Comparison of ENCODE assay signal across 8 mouse cellular contexts in genomic region chr2:173413906-173414656, GRCm38 (mm10).
DNase-seq lines count a peak whose midpoint lies in the region; ATAC-seq lines count a peak whose summit lies in the region.

No protein-coding gene starts in this region.

- no peaks in the 10 kb centered on the region for H3K36me3 ChIP-seq in intestine, embryonic 15.5 days
- H3K36me3 ChIP-seq in intestine, embryonic 16.5 days (ENCODE audit: control insufficient read depth, insufficient read depth, low read length): no peaks in the 10 kb centered on the region
- no peaks in the 10 kb centered on the region for H3K36me3 ChIP-seq in lung, embryonic 16.5 days (ENCODE audit: control insufficient read depth, insufficient read depth, low read length)

- no peak for ATAC-seq in intestine, embryonic 15.5 days
- no peak for ATAC-seq in intestine, embryonic 16.5 days
- peak; percentile 75 for ATAC-seq in lung, embryonic 16.5 days (ENCODE audit: low read depth)

- no peaks in the 10 kb centered on the region for H3K27me3 ChIP-seq in intestine, embryonic 15.5 days (replicated peaks)
- H3K27me3 ChIP-seq in intestine, embryonic 16.5 days (replicated peaks; ENCODE audit: control insufficient read depth, insufficient read depth, low read length): no peaks in the 10 kb centered on the region
- no peaks in the 10 kb centered on the region for H3K27me3 ChIP-seq in lung, embryonic 16.5 days (ENCODE audit: control insufficient read depth, insufficient read depth, low read depth, low read length)

- no peaks in the 10 kb centered on the region for H3K9me3 ChIP-seq in intestine, embryonic 15.5 days
- H3K9me3 ChIP-seq in intestine, embryonic 16.5 days (ENCODE audit: control insufficient read depth, low read length): no peaks in the 10 kb centered on the region
- H3K9me3 ChIP-seq in lung, embryonic 16.5 days (ENCODE audit: control insufficient read depth, low read length): no peaks in the 10 kb centered on the region

- no peak overlapping the region for H3K9ac ChIP-seq in intestine, embryonic 15.5 days
- H3K9ac ChIP-seq in intestine, embryonic 16.5 days (ENCODE audit: low read depth, low read length): no peak overlapping the region
- no peak overlapping the region for H3K9ac ChIP-seq in lung, embryonic 16.5 days (ENCODE audit: low read length)

- H3K27ac ChIP-seq in intestine, embryonic 15.5 days: peak overlapping the region; percentile 13; the same call in 1 of the 2 replicates
- H3K27ac ChIP-seq in intestine, embryonic 16.5 days (ENCODE audit: low read length): no peak overlapping the region
- H3K27ac ChIP-seq in lung, embryonic 16.5 days (ENCODE audit: low read length): peak overlapping the region; percentile 37

- H3K4me1 ChIP-seq in intestine, embryonic 15.5 days (replicated peaks): peaks cover 11% of the 10 kb centered on the region
- H3K4me1 ChIP-seq in intestine, embryonic 16.5 days (ENCODE audit: control insufficient read depth, insufficient read depth, low read length): peaks cover 5% of the 10 kb centered on the region
- peaks cover 13% of the 10 kb centered on the region; the same call in 1 of the 2 replicates for H3K4me1 ChIP-seq in lung, embryonic 16.5 days (replicated peaks; ENCODE audit: control insufficient read depth, insufficient read depth, low read length)

- 73% methylated on average over 18 of the region's 18 CpGs for WGBS in intestine, embryonic 15.5 days
- WGBS in intestine, embryonic 16.5 days: 65% methylated on average over 18 of the region's 18 CpGs
- WGBS in lung, embryonic 16.5 days: 56% methylated on average over 18 of the region's 18 CpGs

- peak; percentile 77 to 83 for DNase-seq in cerebellum, postnatal 14 days
- peak; percentile 60 for DNase-seq in gastrocnemius, postnatal 10 days
- DNase-seq in kidney, adult 8-10 months: peak; percentile 67 to 71
- peak; percentile 59 for DNase-seq in testis, postnatal 10 days (ENCODE audit: low spot score)
- no peak for DNase-seq in adipocyte (ENCODE audit: low spot score)

- no peak overlapping the region for H3K4me3 ChIP-seq in intestine, embryonic 15.5 days (replicated peaks)
- H3K4me3 ChIP-seq in intestine, embryonic 16.5 days (ENCODE audit: low read length): no peak overlapping the region
- no peak overlapping the region for H3K4me3 ChIP-seq in lung, embryonic 16.5 days (ENCODE audit: low read length)

- no peak overlapping the region for H3K4me2 ChIP-seq in intestine, embryonic 15.5 days (replicated peaks)
- H3K4me2 ChIP-seq in intestine, embryonic 16.5 days (ENCODE audit: low read depth, low read length): no peak overlapping the region
- H3K4me2 ChIP-seq in lung, embryonic 16.5 days (ENCODE audit: low read depth, low read length): no peak overlapping the region
